Mouse (Mus musculus) urinary bladder, postnatal 0 days (tissue): ENCODE data around the gene Eif1ad. TPM values are rescaled to one million over a fixed set of nuclear protein-coding genes. Genes with fewer than 3 reads are reported as not detected.

Experiments
- polyA plus RNA-seq: library from polyadenylated mRNA; unstranded; fragments of >200 nt; fragmentation: Nextera tagmentation; extraction: Ambion mirVana; gene quantifications from 2 replicates; pipeline ENCODE4 v1.2.1, GENCODE M21; 2015

Gene Eif1ad
- polyA plus RNA-seq: 25.2 and 27.2 TPM in 2 replicates

DNA sequence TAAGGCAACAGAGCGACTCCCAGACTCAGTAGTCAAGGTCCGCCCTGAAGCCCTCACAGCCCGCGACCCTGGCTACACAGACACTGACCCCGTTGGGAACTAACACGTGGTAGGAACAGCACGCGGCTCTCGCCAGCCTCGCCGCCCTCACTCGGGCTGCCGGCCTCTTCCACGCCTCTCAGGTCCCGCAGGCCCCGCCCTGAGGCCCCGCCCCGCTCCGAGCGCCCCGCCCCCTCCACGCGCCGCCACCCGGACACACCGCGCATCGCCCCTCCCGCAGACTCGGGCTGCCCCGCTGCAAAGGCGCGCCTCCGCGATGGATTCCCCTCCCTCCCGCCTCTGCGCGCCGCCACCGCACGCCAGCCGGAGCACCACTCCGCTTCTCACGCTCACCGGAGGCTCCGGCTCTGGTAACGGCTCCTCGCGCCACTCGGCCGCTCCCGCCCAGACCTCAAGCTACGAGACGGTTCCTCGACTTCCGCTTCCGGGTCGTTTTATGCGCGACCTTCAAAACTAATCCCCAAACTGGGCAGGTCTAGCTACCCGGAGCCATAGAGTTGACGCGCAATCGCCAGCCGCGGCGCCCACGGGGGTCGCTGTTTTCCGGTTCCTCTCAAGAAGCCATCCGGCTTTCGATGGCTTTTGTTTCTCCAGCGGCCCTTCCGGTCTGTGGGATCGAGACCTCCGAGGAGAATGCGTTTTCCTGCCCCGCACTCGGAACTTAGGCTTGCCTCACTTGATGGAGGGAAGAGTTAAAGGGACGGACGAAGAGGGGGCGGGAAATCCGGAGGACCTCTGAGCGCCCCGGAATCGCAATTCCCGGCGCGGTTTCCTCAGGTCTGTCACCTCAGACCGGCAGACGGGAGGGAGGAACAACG is at the start of gene Eif1ad:
Eif1ad (plus strand) TSS at position 567 of the 878 bp plus-strand sequence.

DNA sequence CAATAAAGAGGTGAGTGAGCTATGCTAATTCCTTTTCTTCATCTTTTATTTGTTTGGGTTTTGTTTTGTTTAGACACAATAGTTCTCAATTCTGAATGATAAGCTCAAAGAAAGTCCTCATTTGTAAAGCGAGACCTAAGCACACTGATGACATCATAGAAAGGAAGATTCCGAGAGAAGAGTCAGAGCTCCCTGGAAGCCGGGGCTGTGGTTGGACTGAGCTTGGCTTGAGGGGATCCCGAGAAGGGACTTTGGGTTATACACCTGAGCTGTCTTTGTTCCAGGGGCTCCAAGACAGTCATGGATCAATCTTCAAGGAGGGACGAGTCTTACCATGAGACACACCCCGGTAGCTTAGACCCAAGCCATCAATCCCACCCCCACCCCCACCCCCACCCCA is 31.1 kb upstream of the Eif1ad start, which contains the start of gene Catsper1:
Catsper1 (plus strand) TSS at position 301 of the 400 bp plus-strand sequence.

DNA sequence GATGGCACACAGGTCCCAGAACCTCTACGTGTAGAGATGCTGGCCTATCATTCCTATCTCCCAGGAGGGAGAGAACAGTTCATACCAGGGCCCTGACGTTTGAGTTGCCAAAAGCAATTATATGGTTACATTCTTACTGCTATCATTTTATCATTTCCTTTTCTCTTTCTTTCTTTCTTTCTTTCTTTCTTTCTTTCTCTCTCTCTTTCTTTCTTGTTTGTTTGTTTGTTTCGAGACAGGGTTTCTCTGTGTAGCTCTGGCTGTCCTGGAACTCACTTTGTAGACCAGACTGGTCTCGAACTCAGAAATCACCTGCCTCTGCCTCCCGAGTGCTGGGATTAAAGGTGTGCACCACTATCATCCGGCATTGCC is 17.1 kb upstream of the Eif1ad start, which contains the start of gene Cst6:
Cst6 (minus strand) TSS at position 73 of the 372 bp plus-strand sequence.

DNA sequence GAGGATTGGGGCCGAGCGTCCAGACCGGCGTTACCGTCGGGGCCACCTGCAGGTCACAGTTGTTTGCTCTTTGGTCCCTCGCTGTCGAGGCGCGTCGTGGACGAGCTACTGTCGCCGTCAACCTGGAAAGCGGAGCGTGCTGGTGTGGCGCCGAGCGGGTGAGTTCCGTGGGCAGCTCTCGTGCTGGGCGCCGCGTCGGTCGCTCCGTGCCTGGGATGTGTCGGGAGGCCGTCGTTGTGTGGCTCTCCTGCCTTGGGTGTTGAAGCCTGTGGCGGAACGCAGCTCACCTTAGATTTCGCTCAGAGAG is 465 bp downstream of the Eif1ad start, which contains the start of gene Banf1:
Banf1 (minus strand) TSS at position 116 of the 307 bp plus-strand sequence.

DNA sequence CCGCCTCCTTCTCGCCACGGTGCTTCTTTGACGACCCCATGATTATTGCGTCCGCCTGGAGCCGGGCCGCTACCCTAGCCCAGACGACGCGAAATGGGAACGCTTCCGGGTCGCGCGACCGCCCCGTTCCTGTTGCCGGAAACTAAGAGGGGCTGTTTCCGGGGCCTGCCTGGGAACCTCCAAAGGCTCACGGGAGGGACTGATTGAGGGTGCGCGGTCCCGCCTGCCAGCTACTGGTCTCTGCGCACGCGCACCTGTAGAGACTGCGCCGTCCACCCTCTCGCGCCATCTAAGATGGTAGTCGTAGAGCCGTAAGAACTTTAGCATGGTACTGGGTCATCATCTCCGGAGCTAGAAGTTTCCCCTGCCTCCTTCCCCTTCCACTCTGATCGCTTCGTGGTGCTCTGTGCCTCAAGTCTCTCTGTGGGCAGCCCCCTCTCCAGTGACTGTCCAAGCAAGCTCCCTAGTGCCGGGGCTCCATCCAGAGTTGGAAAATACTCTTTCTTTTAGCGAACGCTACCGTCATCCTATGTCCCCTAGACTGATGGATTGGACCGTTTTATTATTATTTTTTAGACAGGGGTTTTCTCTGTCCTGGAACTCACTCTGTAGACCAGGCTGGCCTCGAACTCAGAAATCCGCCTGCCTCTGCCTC is 22.2 kb downstream of the Eif1ad start, which contains the start of gene Sart1:
Sart1 (minus strand) TSS at position 116 of the 655 bp plus-strand sequence.

DNA sequence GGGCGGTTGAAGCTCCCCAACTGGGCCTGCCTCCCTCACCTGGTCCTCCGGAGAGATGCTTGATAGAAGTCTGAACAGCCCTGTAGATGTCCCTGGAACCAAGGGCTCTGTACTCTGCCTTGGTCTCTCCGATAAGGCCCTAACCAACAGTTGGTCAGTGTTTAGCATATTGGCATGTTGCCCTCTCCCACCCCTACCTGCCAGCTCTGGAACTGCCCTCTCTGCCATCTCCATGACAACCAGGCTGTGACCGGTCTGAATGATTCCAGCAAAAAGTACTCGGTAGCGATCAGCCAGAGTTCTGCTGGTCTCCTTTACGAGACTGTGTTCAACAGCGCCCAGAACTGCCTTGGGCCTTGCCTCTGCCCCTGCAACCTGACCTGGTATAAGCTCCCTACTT is 35.8 kb downstream of the Eif1ad start, which contains the start of gene Tsga10ip:
Tsga10ip (minus strand) TSS at position 234 of the 400 bp plus-strand sequence.

Other genes starting within 250 kb of the Eif1ad start
- gene Klc2, start 248.2 kb upstream of the Eif1ad start, polyA plus RNA-seq: 23.4 and 23.5 TPM in 2 replicates
- 8.8 and 10.0 TPM in 2 replicates for gene Pacs1, start 93.6 kb upstream of the Eif1ad start, polyA plus RNA-seq
- gene Sf3b2, start 71.3 kb upstream of the Eif1ad start, polyA plus RNA-seq: 155 and 159 TPM in 2 replicates
- gene Gal3st3, start 68.4 kb upstream of the Eif1ad start, polyA plus RNA-seq: 0.33 and 0.35 TPM in 2 replicates
- gene Catsper1, start 31.0 kb upstream of the Eif1ad start, polyA plus RNA-seq: not detected in 2 replicates
- gene Cst6, start 17.2 kb upstream of the Eif1ad start, polyA plus RNA-seq: 5.3 and 6.6 TPM in 2 replicates
- gene Banf1, start 427 bp downstream of the Eif1ad start, polyA plus RNA-seq: 266 and 286 TPM in 2 replicates
- 33.0 and 39.0 TPM in 2 replicates for gene Sart1, start 22.0 kb downstream of the Eif1ad start, polyA plus RNA-seq
- gene Tsga10ip, start 35.8 kb downstream of the Eif1ad start, polyA plus RNA-seq: not detected in 2 replicates
- gene Drap1, start 58.2 kb downstream of the Eif1ad start, polyA plus RNA-seq: 234 and 246 TPM in 2 replicates
- gene AI837181, start 58.4 kb downstream of the Eif1ad start, polyA plus RNA-seq: 45.6 and 53.5 TPM in 2 replicates
- gene Fosl1, start 80.8 kb downstream of the Eif1ad start, polyA plus RNA-seq: 0.61 and 1.6 TPM in 2 replicates
- 15.1 and 16.5 TPM in 2 replicates for gene Ccdc85b, start 91.2 kb downstream of the Eif1ad start, polyA plus RNA-seq
- 78.4 and 88.2 TPM in 2 replicates for gene Fibp, start 93.9 kb downstream of the Eif1ad start, polyA plus RNA-seq
- gene Ctsw, start 101.8 kb downstream of the Eif1ad start, polyA plus RNA-seq: 0.16 and 0.62 TPM in 2 replicates
- 118 and 128 TPM in 2 replicates for gene Efemp2, start 107.2 kb downstream of the Eif1ad start, polyA plus RNA-seq
- 23.1 and 28.7 TPM in 2 replicates for gene Mus81, start 121.7 kb downstream of the Eif1ad start, polyA plus RNA-seq
- 1,724 and 1,857 TPM in 2 replicates for gene Cfl1, start 123.7 kb downstream of the Eif1ad start, polyA plus RNA-seq
- 0.27 TPM in 1 of 2 replicates, not detected in the other for gene 1700020D05Rik, start 137.0 kb downstream of the Eif1ad start, polyA plus RNA-seq
- 4.8 and 6.5 TPM in 2 replicates for gene Snx32, start 143.8 kb downstream of the Eif1ad start, polyA plus RNA-seq
- 2.6 and 3.4 TPM in 2 replicates for gene Ovol1, start 193.9 kb downstream of the Eif1ad start, polyA plus RNA-seq
- 6.1 and 6.2 TPM in 2 replicates for gene Ap5b1, start 201.3 kb downstream of the Eif1ad start, polyA plus RNA-seq
- gene Rnaseh2c, start 235.1 kb downstream of the Eif1ad start, polyA plus RNA-seq: 45.5 and 58.5 TPM in 2 replicates
- 31.9 and 33.2 TPM in 2 replicates for gene Kat5, start 243.5 kb downstream of the Eif1ad start, polyA plus RNA-seq